Mouse (Mus musculus) embryonic facial prominence, embryonic 11.5 days (tissue): ENCODE data around the gene Gng7. TPM values are rescaled to one million over a fixed set of nuclear protein-coding genes. Genes with fewer than 3 reads are reported as not detected.

Source experiments
- ATAC-seq: fragments of 200-750 bp; cut with Nextera tagmentation; replicated peaks from 2 replicates; pipeline ENCODE4 v1.8.0; 2017; ENCODE audit warnings: low read depth; ENCODE audit not compliant: insufficient number of reproducible peaks, low FRiP score, low TSS enrichment
- DNase-seq: peaks from one replicate; pipeline ENCODE4 v3.0.0-alpha.2; 2015; ENCODE audit warnings: low spot score
- H3K27ac ChIP-seq: fragments of 300-500 bp; sonication (generic); replicated peaks from 2 replicates; pipeline ENCODE4 v1.5.1; 2014; ENCODE audit warnings: mild to moderate bottlenecking, low read depth, low read length, control low read depth
- H3K27me3 ChIP-seq: fragments of 300-500 bp; sonication (generic); 2 replicates; pipeline ENCODE4 v1.6.1; 2014; ENCODE audit warnings: mild to moderate bottlenecking, low read length, moderate library complexity, mixed read lengths; ENCODE audit not compliant: control insufficient read depth, insufficient read depth
- H3K36me3 ChIP-seq: fragments of 300-500 bp; sonication (generic); replicated peaks from 2 replicates; pipeline ENCODE4 v1.6.1; 2014; ENCODE audit warnings: low read depth, mild to moderate bottlenecking, low read length, moderate library complexity, mixed read lengths; ENCODE audit not compliant: control insufficient read depth, insufficient read depth
- H3K4me1 ChIP-seq: fragments of 300-500 bp; sonication (generic); 2 replicates; pipeline ENCODE4 v1.6.1; 2014; ENCODE audit warnings: low read length, mixed read lengths; ENCODE audit not compliant: control insufficient read depth, insufficient read depth
- H3K4me2 ChIP-seq: fragments of 300-500 bp; sonication (generic); 2 replicates; pipeline ENCODE4 v1.6.1; 2014; ENCODE audit warnings: low read depth, mild to moderate bottlenecking, control low read depth, low read length, moderate library complexity
- H3K4me3 ChIP-seq: fragments of 300-500 bp; sonication (generic); 2 replicates; pipeline ENCODE4 v1.5.1; 2014; ENCODE audit warnings: low read depth, low read length, control low read depth
- H3K9ac ChIP-seq: fragments of 300-500 bp; sonication (generic); replicated peaks from 2 replicates; pipeline ENCODE4 v1.6.1; 2014; ENCODE audit warnings: mild to moderate bottlenecking, control low read depth, low read length
- H3K9me3 ChIP-seq: fragments of 300-500 bp; sonication (generic); replicated peaks from 2 replicates; pipeline ENCODE4 v1.6.1; 2016; ENCODE audit warnings: mild to moderate bottlenecking, low read length, inconsistent platforms, mixed read lengths; ENCODE audit not compliant: control insufficient read depth
- WGBS: fragments of 180-500 bp; shearing (Covaris S2); extraction: QIAGEN DNeasy Blood & Tissue Kit; methylation state at CpG from one replicate; pipeline ENCODE4 v1.1.7; 2014; 5-methylcytosine and 5-hydroxymethylcytosine counted together
- polyA plus RNA-seq: library from polyadenylated mRNA; unstranded; fragments of >200 nt; fragmentation: Nextera tagmentation; extraction: Ambion mirVana; gene quantifications from 2 replicates; pipeline ENCODE4 v1.2.1, GENCODE M21; 2014

Gene Gng7
- polyA plus RNA-seq, 1 experiment from 2014 or later: 5.4 TPM

- 45% methylated on average over 14 of the region's 14 CpGs for WGBS
- H3K4me3 ChIP-seq: no peak overlapping the region
- no peaks in the 10 kb centered on the region for H3K4me1 ChIP-seq
- no peak overlapping the region for H3K9ac ChIP-seq
- DNase-seq (no peak), ATAC-seq (no peak)
- no peaks in the 10 kb centered on the region for H3K9me3 ChIP-seq
- no peak overlapping the region for H3K4me2 ChIP-seq
- no peak overlapping the region for H3K27ac ChIP-seq
- H3K36me3 ChIP-seq: no peaks in the 10 kb centered on the region
- H3K27me3 ChIP-seq: no peaks in the 10 kb centered on the region
Observed at GRCm38 (mm10) chr10:80998021-80998420, 16.7 kb downstream of the Gng7 start.

- Histone ChIP-seq H3K9ac (no peak overlapping the region), H3K9me3 (no peaks in the 10 kb centered on the region), H3K4me1 (no peaks in the 10 kb centered on the region), H3K4me3 (no peak overlapping the region), H3K36me3 (no peaks in the 10 kb centered on the region), H3K4me2 (no peak overlapping the region), H3K27ac (no peak overlapping the region), H3K27me3 (no peaks in the 10 kb centered on the region)
- DNase-seq (no peak), ATAC-seq (no peak)
- 85% methylated on average over 8 of the region's 8 CpGs for WGBS
Observed at GRCm38 (mm10) chr10:80997332-80997731, 17.4 kb downstream of the Gng7 start.

- no peaks in the 10 kb centered on the region for H3K4me1 ChIP-seq
- no peaks in the 10 kb centered on the region for H3K36me3 ChIP-seq
- no peak for DNase-seq
- H3K4me3 ChIP-seq: no peak overlapping the region
- no peak overlapping the region for H3K9ac ChIP-seq
- 93% methylated on average over 8 of the region's 8 CpGs for WGBS
- no peaks in the 10 kb centered on the region for H3K27me3 ChIP-seq
- no peaks in the 10 kb centered on the region for H3K9me3 ChIP-seq
- ATAC-seq: no peak
- H3K27ac ChIP-seq: no peak overlapping the region
- no peak overlapping the region for H3K4me2 ChIP-seq
Observed at GRCm38 (mm10) chr10:80996501-80996900, 18.2 kb downstream of the Gng7 start.

- WGBS: 11% methylated on average over 21 of the region's 21 CpGs
- DNase-seq: peak; percentile 85
- no peak overlapping the region for H3K27ac ChIP-seq
- H3K36me3 ChIP-seq: no peaks in the 10 kb centered on the region
- H3K4me2 ChIP-seq: no peak overlapping the region
- no peaks in the 10 kb centered on the region for H3K4me1 ChIP-seq
- no peak overlapping the region for H3K4me3 ChIP-seq
- H3K9me3 ChIP-seq: no peaks in the 10 kb centered on the region
- ATAC-seq: no peak
- H3K9ac ChIP-seq: no peak overlapping the region
- no peaks in the 10 kb centered on the region for H3K27me3 ChIP-seq
Observed at GRCm38 (mm10) chr10:80995091-80995632, 19.6 kb downstream of the Gng7 start.

- no peaks in the 10 kb centered on the region for H3K9me3 ChIP-seq
- H3K4me1 ChIP-seq: no peaks in the 10 kb centered on the region
- H3K27ac ChIP-seq: no peak overlapping the region
- no peaks in the 10 kb centered on the region for H3K36me3 ChIP-seq
- no peak for DNase-seq
- no peak overlapping the region for H3K4me2 ChIP-seq
- H3K27me3 ChIP-seq: no peaks in the 10 kb centered on the region
- H3K4me3 ChIP-seq: no peak overlapping the region
- no peak for ATAC-seq
- no peak overlapping the region for H3K9ac ChIP-seq
- WGBS: 68% methylated on average over 4 of the region's 4 CpGs
Observed at GRCm38 (mm10) chr10:80994621-80995020, 20.1 kb downstream of the Gng7 start.

GRCm38 (mm10) chr10:80993276-80993675 lies 21.5 kb downstream of the Gng7 start:
- H3K4me3 ChIP-seq: no peak overlapping the region
- H3K36me3 ChIP-seq: no peaks in the 10 kb centered on the region
- WGBS: 73% methylated on average over 5 of the region's 5 CpGs
- H3K9ac ChIP-seq: no peak overlapping the region
- DNase-seq: no peak
- H3K4me2 ChIP-seq: no peak overlapping the region
- no peaks in the 10 kb centered on the region for H3K4me1 ChIP-seq
- ATAC-seq: no peak
- no peaks in the 10 kb centered on the region for H3K9me3 ChIP-seq
- H3K27me3 ChIP-seq: no peaks in the 10 kb centered on the region
- no peak overlapping the region for H3K27ac ChIP-seq

GRCm38 (mm10) chr10:80991945-80992344 lies 22.8 kb downstream of the Gng7 start:
- 83% methylated on average over 1 of the region's 1 CpGs for whole genome bisulfite sequencing
- no peaks in the 10 kb centered on the region for H3K36me3 ChIP-seq
- H3K4me2 ChIP-seq: no peak overlapping the region
- ATAC-seq: no peak
- DNase-seq: no peak
- H3K27me3 ChIP-seq: peaks cover under 1% of the 10 kb centered on the region; the same call in 1 of the 2 replicates
- no peaks in the 10 kb centered on the region for H3K4me1 ChIP-seq
- H3K27ac ChIP-seq: no peak overlapping the region
- no peaks in the 10 kb centered on the region for H3K9me3 ChIP-seq
- no peak overlapping the region for H3K4me3 ChIP-seq
- no peak overlapping the region for H3K9ac ChIP-seq

GRCm38 (mm10) chr10:80991007-80991406 lies 23.7 kb downstream of the Gng7 start:
- H3K27me3 ChIP-seq: peaks cover 9% of the 10 kb centered on the region; the same call in 1 of the 2 replicates
- H3K4me3 ChIP-seq: no peak overlapping the region
- no peak overlapping the region for H3K9ac ChIP-seq
- H3K4me2 ChIP-seq: no peak overlapping the region
- H3K4me1 ChIP-seq: no peaks in the 10 kb centered on the region
- H3K36me3 ChIP-seq: no peaks in the 10 kb centered on the region
- 7% methylated on average over 3 of the region's 3 CpGs for WGBS
- no peak for ATAC-seq
- no peak overlapping the region for H3K27ac ChIP-seq
- H3K9me3 ChIP-seq: no peaks in the 10 kb centered on the region
- peak; percentile 33 for DNase-seq
